Mouse (Mus musculus) heart, adult 2 months (tissue): ENCODE results near the gene Cmc4.

ENCODE experiments used
- CTCF ChIP-seq: fragments of 200-600 bp; IDR thresholded peaks from 2 replicates; pipeline ENCODE4 v1.8.1; 2022; ENCODE audit warnings: antibody characterized with exemption, mild to moderate bottlenecking, moderate library complexity
- EP300 ChIP-seq: fragments of 200-500 bp; IDR thresholded peaks from 2 replicates; pipeline ENCODE4 v1.6.1; 2011; ENCODE audit warnings: low read depth, low read length, control low read depth; ENCODE audit not compliant: insufficient read depth
- POLR2A ChIP-seq: fragments of 200-500 bp; IDR thresholded peaks from 2 replicates; pipeline ENCODE4 v1.6.1; 2011; ENCODE audit warnings: mild to moderate bottlenecking, low read depth, low read length, control low read depth; ENCODE audit not compliant: insufficient read depth

- no peak for TF ChIP-seq POLR2A
- TF ChIP-seq CTCF = no peak
- TF ChIP-seq EP300 = no peak
Measured at GRCm38 (mm10) chrX:75381699-75382098, 34.7 kb downstream of the Cmc4 start.
